Mouse (Mus musculus) liver, postnatal 0 days (tissue): ENCODE measurements around the gene Rcan2. TPM values are rescaled to one million over a fixed set of nuclear protein-coding genes. Genes with fewer than 3 reads are reported as not detected.

Experiments
- ATAC-seq: fragments of 200-750 bp; cut with Nextera tagmentation; 2 replicates; pipeline ENCODE4 v1.8.0; 2017; ENCODE audit warnings: mild to moderate bottlenecking, moderate library complexity
- DNase-seq: peaks from one replicate; pipeline ENCODE4 v3.0.0-alpha.2; 2016
- H3K27ac ChIP-seq: fragments of 300-500 bp; sonication (generic); 2 replicates; pipeline ENCODE4 v1.5.1; 2014; ENCODE audit warnings: antibody characterized with exemption, moderate library complexity, mild to moderate bottlenecking, low read depth
- H3K27me3 ChIP-seq: fragments of 300-500 bp; sonication (generic); 2 replicates; pipeline ENCODE4 v1.6.1; 2014; ENCODE audit warnings: low read length, control low read depth, mixed read lengths; ENCODE audit not compliant: insufficient read depth
- H3K36me3 ChIP-seq: fragments of 300-500 bp; sonication (generic); replicated peaks from 2 replicates; pipeline ENCODE4 v1.6.1; 2014; ENCODE audit warnings: mild to moderate bottlenecking, control low read depth, low read length, moderate library complexity, mixed read lengths; ENCODE audit not compliant: insufficient read depth
- H3K4me1 ChIP-seq: fragments of 300-500 bp; sonication (generic); 2 replicates; pipeline ENCODE4 v1.6.1; 2014; ENCODE audit warnings: antibody characterized with exemption, mild to moderate bottlenecking, control low read depth; ENCODE audit not compliant: insufficient read depth
- H3K4me2 ChIP-seq: fragments of 300-500 bp; sonication (generic); 2 replicates; pipeline ENCODE4 v1.6.1; 2014; ENCODE audit warnings: low read depth, mild to moderate bottlenecking, low read length, moderate library complexity, mixed read lengths
- H3K4me3 ChIP-seq: fragments of 300-500 bp; sonication (generic); 2 replicates; pipeline ENCODE4 v1.5.1; 2014; ENCODE audit warnings: low read depth, low read length
- H3K9ac ChIP-seq: fragments of 300-500 bp; sonication (generic); replicated peaks from 2 replicates; pipeline ENCODE4 v1.6.1; 2014; ENCODE audit warnings: mild to moderate bottlenecking, moderate library complexity
- H3K9me3 ChIP-seq: fragments of 300-500 bp; sonication (generic); 2 replicates; pipeline ENCODE4 v1.6.1; 2016; ENCODE audit warnings: mild to moderate bottlenecking, control low read depth, low read length, mixed read lengths
- CTCF ChIP-seq: sonication (generic); IDR thresholded peaks from 2 replicates; pipeline ENCODE4 v1.5.1; 2016; ENCODE audit warnings: antibody characterized with exemption, low read depth
- EP300 ChIP-seq: IDR thresholded peaks from 2 replicates; pipeline ENCODE4 v1.6.1; 2016; ENCODE audit warnings: antibody characterized with exemption, low read depth, mild to moderate bottlenecking
- WGBS: fragments of 180-500 bp; shearing (Covaris S2); extraction: QIAGEN DNeasy Blood & Tissue Kit; methylation state at CpG from one replicate; pipeline ENCODE4 v1.1.7; 2014; ENCODE audit not compliant: insufficient replicate concordance; 5-methylcytosine and 5-hydroxymethylcytosine counted together
- polyA plus RNA-seq: library from polyadenylated mRNA; unstranded; fragments of >200 nt; fragmentation: Nextera tagmentation; extraction: Ambion mirVana; gene quantifications from 2 replicates; pipeline ENCODE4 v1.2.1, GENCODE M21; 2015

Gene Rcan2
- polyA plus RNA-seq, 1 experiment from 2014 or later: 0.87 TPM

DNA sequence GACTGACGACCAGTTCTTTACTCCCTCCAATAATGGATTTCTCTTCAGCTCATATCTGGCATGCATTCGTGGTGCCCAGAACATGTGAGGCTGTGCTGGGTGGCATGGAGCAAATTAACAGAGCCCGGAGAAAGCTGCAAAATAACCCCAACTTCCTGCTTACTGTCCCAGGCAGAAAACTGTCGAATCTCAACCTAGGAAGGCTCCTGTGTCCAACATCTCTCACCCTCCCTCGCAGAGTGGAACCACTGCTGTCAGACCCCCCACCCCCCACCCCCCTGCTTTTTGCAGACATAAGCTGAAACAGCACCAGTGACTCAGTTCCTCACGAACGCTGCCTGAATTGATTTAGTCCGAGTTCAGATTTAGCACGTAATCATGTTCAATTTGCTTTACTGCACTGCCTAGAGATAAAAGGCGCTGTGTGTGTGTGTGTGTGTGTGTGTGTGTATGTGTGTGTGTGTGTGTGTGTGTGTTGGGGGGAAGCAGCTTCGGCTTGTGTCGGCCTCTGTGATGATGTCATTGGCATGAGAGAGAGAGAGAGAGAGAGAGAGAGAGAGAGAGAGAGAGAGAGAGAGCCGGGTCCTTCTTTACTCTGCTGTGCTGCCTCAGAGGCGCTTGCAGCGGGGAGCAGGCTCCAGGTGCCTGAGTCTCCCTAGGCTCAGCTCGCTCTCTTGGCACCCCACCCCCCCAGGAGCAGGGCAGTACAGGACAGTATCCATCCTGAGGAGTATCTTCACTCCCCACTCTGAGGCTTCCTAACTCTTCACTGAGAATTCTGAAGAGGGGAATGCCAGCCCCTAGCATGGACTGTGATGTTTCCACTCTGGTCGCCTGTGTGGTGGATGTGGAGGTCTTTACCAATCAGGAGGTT is 151.7 kb downstream of the Rcan2 start:
- TF ChIP-seq CTCF: no peak
- no peak for TF ChIP-seq EP300
- Histone ChIP-seq H3K27ac (no peak overlapping the region), H3K36me3 (no peaks in the 10 kb centered on the region), H3K4me1 (no peaks in the 10 kb centered on the region), H3K4me3 (no peak overlapping the region), H3K9me3 (no peaks in the 10 kb centered on the region), H3K9ac (no peak overlapping the region), H3K27me3 (no peaks in the 10 kb centered on the region), H3K4me2 (0 out of 2 replicates have a peak overlapping the region, but pooled peaks have one; percentile 13)
- WGBS: 32% methylated on average over 16 of the region's 17 CpGs
- ATAC-seq: no peak
- no peak for DNase-seq

- Histone ChIP-seq H3K27ac (no peak overlapping the region), H3K4me3 (no peak overlapping the region), H3K9ac (no peak overlapping the region), H3K27me3 (no peaks in the 10 kb centered on the region), H3K9me3 (no peaks in the 10 kb centered on the region), H3K4me1 (no peaks in the 10 kb centered on the region), H3K4me2 (no peak overlapping the region), H3K36me3 (no peaks in the 10 kb centered on the region)
- DNase-seq (no peak), ATAC-seq (no peak)
- WGBS: 76% methylated on average over 10 of the region's 10 CpGs
- no peak for TF ChIP-seq EP300
- no peak for TF ChIP-seq CTCF
Measured at GRCm38 (mm10) chr17:43953535-43953918, 152.4 kb downstream of the Rcan2 start.

DNA sequence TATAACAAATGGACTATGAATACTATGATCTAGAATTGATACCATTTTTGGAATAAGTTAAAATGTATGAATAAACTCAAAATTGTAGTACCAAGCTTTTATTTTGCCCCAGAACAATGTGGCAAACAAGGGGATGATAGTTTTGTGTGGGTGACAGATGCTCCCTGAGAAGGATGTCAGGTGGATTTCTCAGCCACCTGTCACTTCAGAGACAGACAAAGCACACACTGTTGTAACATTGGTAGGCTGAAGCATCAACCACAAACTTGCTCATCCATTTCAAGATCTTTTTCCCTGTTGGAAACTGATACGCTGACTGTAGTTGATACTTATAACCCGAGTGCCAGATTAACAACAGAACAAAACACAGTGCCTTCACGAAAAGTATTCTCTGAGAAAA is 158.6 kb downstream of the Rcan2 start:
- WGBS: 80% methylated on average over 3 of the region's 3 CpGs
- ATAC-seq (no peak), DNase-seq (no peak)
- Histone ChIP-seq H3K9me3 (no peaks in the 10 kb centered on the region), H3K27ac (no peak overlapping the region), H3K4me1 (no peaks in the 10 kb centered on the region), H3K36me3 (no peaks in the 10 kb centered on the region), H3K4me3 (no peak overlapping the region), H3K4me2 (no peak overlapping the region), H3K27me3 (no peaks in the 10 kb centered on the region), H3K9ac (no peak overlapping the region)
- TF ChIP-seq CTCF (no peak), EP300 (no peak)

GRCm38 (mm10) chr17:43969943-43970342 is 168.8 kb downstream of the Rcan2 start:
- H3K27me3 ChIP-seq: no peaks in the 10 kb centered on the region
- H3K4me3 ChIP-seq: no peak overlapping the region
- ATAC-seq (no peak), DNase-seq (no peak)
- TF ChIP-seq EP300 (no peak), CTCF (no peak)
- no peak overlapping the region for H3K27ac ChIP-seq
- H3K36me3 ChIP-seq: no peaks in the 10 kb centered on the region
- 82% methylated on average over 10 of the region's 10 CpGs for WGBS
- no peak overlapping the region for H3K4me2 ChIP-seq
- no peaks in the 10 kb centered on the region for H3K9me3 ChIP-seq
- no peaks in the 10 kb centered on the region for H3K4me1 ChIP-seq
- H3K9ac ChIP-seq: no peak overlapping the region

- Histone ChIP-seq H3K27me3 (no peaks in the 10 kb centered on the region), H3K9ac (no peak overlapping the region), H3K4me1 (no peaks in the 10 kb centered on the region), H3K4me3 (no peak overlapping the region), H3K4me2 (no peak overlapping the region), H3K36me3 (no peaks in the 10 kb centered on the region), H3K9me3 (no peaks in the 10 kb centered on the region), H3K27ac (no peak overlapping the region)
- ATAC-seq: no peak
- WGBS: 73% methylated on average over 2 of the region's 2 CpGs
- DNase-seq: no peak
- TF ChIP-seq EP300 (no peak), CTCF (no peak)
Measured at GRCm38 (mm10) chr17:43977572-43977971, 176.4 kb downstream of the Rcan2 start.

- WGBS: 76% methylated on average over 3 of the region's 3 CpGs
- no peak for DNase-seq
- no peak for TF ChIP-seq EP300
- TF ChIP-seq CTCF: no peak
- Histone ChIP-seq H3K9me3 (no peaks in the 10 kb centered on the region), H3K27me3 (no peaks in the 10 kb centered on the region), H3K27ac (no peak overlapping the region), H3K4me1 (no peaks in the 10 kb centered on the region), H3K36me3 (no peaks in the 10 kb centered on the region), H3K9ac (no peak overlapping the region), H3K4me2 (no peak overlapping the region), H3K4me3 (no peak overlapping the region)
- no peak for ATAC-seq
Measured at GRCm38 (mm10) chr17:43979925-43980324, 178.8 kb downstream of the Rcan2 start.
